Mouse (Mus musculus): ENCODE results near the gene Gm20765. TPM values are rescaled to one million over a fixed set of nuclear protein-coding genes. Genes with fewer than 3 reads are reported as not detected.

Gm20765 gene
- polyA plus RNA-seq, 1 experiment from 2014 or later: not detected

Other genes with a start within 250 kb of the Gm20765 start
- not detected in 2 replicates for gene Gm21293, start 42.5 kb upstream of the Gm20765 start, polyA plus RNA-seq (2016; fragmentation: Nextera tagmentation; extraction: Ambion mirVana)
- not detected in 2 replicates for gene Gm6763, start 34.0 kb upstream of the Gm20765 start, polyA plus RNA-seq (2016; fragmentation: Nextera tagmentation; extraction: Ambion mirVana)
- not detected in 2 replicates for gene Gm8764, start 25.5 kb upstream of the Gm20765 start, polyA plus RNA-seq (2016; fragmentation: Nextera tagmentation; extraction: Ambion mirVana)
- gene Gm21304, start 17.0 kb upstream of the Gm20765 start, polyA plus RNA-seq (2016; fragmentation: Nextera tagmentation; extraction: Ambion mirVana): not detected in 2 replicates
- gene Gm21312, start 8.5 kb upstream of the Gm20765 start, polyA plus RNA-seq (2016; fragmentation: Nextera tagmentation; extraction: Ambion mirVana): not detected in 2 replicates
- gene Gm4340, start 8.5 kb downstream of the Gm20765 start, polyA plus RNA-seq (2016; fragmentation: Nextera tagmentation; extraction: Ambion mirVana): not detected in 2 replicates

All from limb, embryonic 12.5 days (tissue).